ENCODE assay signal across 8 mouse cellular contexts in genomic region chr3:65363438-65363837, GRCm38 (mm10). TPM values are rescaled to one million over a fixed set of nuclear protein-coding genes. Genes with fewer than 3 reads are reported as not detected.
A peak's percentile ranks its signal among the peaks of the same experiment; 100 is the strongest.
DNase-seq lines count a peak whose midpoint lies in the region; ATAC-seq and TF ChIP-seq lines count a peak whose summit lies in the region.

No protein-coding gene starts in this region.

- H3K27ac ChIP-seq in kidney, embryonic 14.5 days (ENCODE audit: low read depth, low read length) = no peak overlapping the region
- no peak overlapping the region for H3K27ac ChIP-seq in intestine, embryonic 15.5 days
- H3K27ac ChIP-seq in intestine, postnatal 0 days (ENCODE audit: low read depth, low read length) = no peak overlapping the region

- peaks cover 6% of the 10 kb centered on the region; the same call in 1 of the 2 replicates for H3K36me3 ChIP-seq in kidney, embryonic 14.5 days (ENCODE audit: control insufficient read depth, insufficient read depth, low read length)
- no peaks in the 10 kb centered on the region; the same call in 1 of the 2 replicates for H3K36me3 ChIP-seq in intestine, embryonic 15.5 days
- H3K36me3 ChIP-seq in intestine, postnatal 0 days (ENCODE audit: control insufficient read depth, insufficient read depth) = peaks cover 6% of the 10 kb centered on the region; the same call in 1 of the 2 replicates

- no peak overlapping the region for H3K4me2 ChIP-seq in kidney, embryonic 14.5 days (replicated peaks; ENCODE audit: low read depth, low read length)
- no peak overlapping the region for H3K4me2 ChIP-seq in intestine, embryonic 15.5 days (replicated peaks)
- H3K4me2 ChIP-seq in intestine, postnatal 0 days (replicated peaks; ENCODE audit: low read depth) = no peak overlapping the region

- no peak for TF ChIP-seq CTCF in intestine, postnatal 0 days (IDR thresholded peaks at IDR 0.05; ENCODE audit: low read depth)

- H3K4me1 ChIP-seq in kidney, embryonic 14.5 days (ENCODE audit: control insufficient read depth, insufficient read depth, low read length) = no peaks in the 10 kb centered on the region
- H3K4me1 ChIP-seq in intestine, embryonic 15.5 days (replicated peaks) = no peaks in the 10 kb centered on the region
- no peaks in the 10 kb centered on the region for H3K4me1 ChIP-seq in intestine, postnatal 0 days (replicated peaks; ENCODE audit: control insufficient read depth, insufficient read depth, low read length)

- no peaks in the 10 kb centered on the region for H3K9me3 ChIP-seq in kidney, embryonic 14.5 days (ENCODE audit: control insufficient read depth, low read length)
- no peaks in the 10 kb centered on the region for H3K9me3 ChIP-seq in intestine, embryonic 15.5 days
- no peaks in the 10 kb centered on the region for H3K9me3 ChIP-seq in intestine, postnatal 0 days (ENCODE audit: control insufficient read depth)

- no peak overlapping the region for H3K9ac ChIP-seq in kidney, embryonic 14.5 days (ENCODE audit: low read depth, low read length)
- no peak overlapping the region for H3K9ac ChIP-seq in intestine, embryonic 15.5 days
- no peak overlapping the region for H3K9ac ChIP-seq in intestine, postnatal 0 days (ENCODE audit: low read depth, low read length)

- H3K4me3 ChIP-seq in kidney, embryonic 14.5 days (ENCODE audit: low read length) = no peak overlapping the region
- H3K4me3 ChIP-seq in intestine, embryonic 15.5 days (replicated peaks) = no peak overlapping the region
- H3K4me3 ChIP-seq in intestine, postnatal 0 days (ENCODE audit: low read depth, low read length) = no peak overlapping the region

- H3K27me3 ChIP-seq in kidney, embryonic 14.5 days (ENCODE audit: control insufficient read depth, insufficient read depth, low read length) = no peaks in the 10 kb centered on the region
- H3K27me3 ChIP-seq in intestine, embryonic 15.5 days (replicated peaks) = no peaks in the 10 kb centered on the region
- H3K27me3 ChIP-seq in intestine, postnatal 0 days (replicated peaks; ENCODE audit: control insufficient read depth, insufficient read depth, low read length) = no peaks in the 10 kb centered on the region

- 89% methylated on average over 1 of the region's 1 CpGs for WGBS in kidney, embryonic 14.5 days
- WGBS in intestine, embryonic 15.5 days = 91% methylated on average over 1 of the region's 1 CpGs
- WGBS in intestine, postnatal 0 days = 85% methylated on average over 1 of the region's 1 CpGs

- ATAC-seq in kidney, embryonic 14.5 days (ENCODE audit: low FRiP score, low TSS enrichment) = no peak
- ATAC-seq in intestine, embryonic 15.5 days = no peak
- no peak for ATAC-seq in intestine, postnatal 0 days

- peak; percentile 15 for DNase-seq in kidney, adult 11 months
- DNase-seq in urinary bladder, postnatal 25 days (ENCODE audit: low spot score) = peak; percentile 22
- DNase-seq in urinary bladder, adult 2 months (ENCODE audit: low spot score) = no peak
- peak; percentile 76 for DNase-seq in kidney, postnatal 10 days
- DNase-seq in frontal cortex, postnatal 25 days (ENCODE audit: low spot score in 2 of 2) = no peak

RNA-seq across cellular contexts. Expression of gene Ssr3, which starts 29.0 kb away (rescaled TPM):
- polyA plus RNA-seq in kidney, embryonic 14.5 days (2014; fragmentation: Nextera tagmentation; extraction: Ambion mirVana) = 250 and 323 TPM in 2 replicates
- polyA plus RNA-seq in urinary bladder, adult 2 months (2012; rRNA removed) = 169 and 171 TPM in 2 replicates
- polyA plus RNA-seq in intestine, embryonic 15.5 days (2015; fragmentation: Nextera tagmentation; extraction: Ambion mirVana) = 281 and 299 TPM in 2 replicates
- polyA plus RNA-seq in intestine, postnatal 0 days (2015; fragmentation: Nextera tagmentation; extraction: Ambion mirVana) = 144 and 152 TPM in 2 replicates

Comparison
In these comparisons a context has a peak if more than half of its experiments do, and no peak if none do; other contexts are left out.
1. DNase-seq: peak in kidney, adult 11 months (single experiment), urinary bladder, postnatal 25 days (single experiment) and kidney, postnatal 10 days (single experiment); none in urinary bladder, adult 2 months (single experiment) and frontal cortex, postnatal 25 days (0 of 2).